Mouse (Mus musculus) ES-Bruce4 (cell line): ENCODE results near the gene Zdhhc13. TPM values are rescaled to one million over a fixed set of nuclear protein-coding genes. Genes with fewer than 3 reads are reported as not detected.

Experiments
- H3K27ac ChIP-seq: 2 replicates; pipeline ENCODE4 v1.5.1; 2012; ENCODE audit warnings: low read length, inconsistent platforms; ENCODE audit not compliant: insufficient read depth
- H3K27me3 ChIP-seq: 2 replicates; pipeline ENCODE4 v1.6.1; 2012; ENCODE audit warnings: mild to moderate bottlenecking, low read length, inconsistent platforms; ENCODE audit not compliant: control insufficient read depth, poor library complexity, insufficient read depth, severe bottlenecking
- H3K36me3 ChIP-seq: 2 replicates; pipeline ENCODE4 v1.6.1; 2012; ENCODE audit warnings: inconsistent platforms, mild to moderate bottlenecking, low read length, moderate library complexity; ENCODE audit not compliant: control insufficient read depth, poor library complexity, insufficient read depth, severe bottlenecking
- H3K4me1 ChIP-seq: one replicate; pipeline ENCODE4 v1.8.1; 2011; ENCODE audit warnings: low read length; ENCODE audit not compliant: control insufficient read depth, insufficient read depth
- H3K4me3 ChIP-seq: 2 replicates; pipeline ENCODE4 v1.5.1; 2011; ENCODE audit warnings: low read depth, mild to moderate bottlenecking, low read length
- H3K9ac ChIP-seq: 2 replicates; pipeline ENCODE4 v1.6.1; 2012; ENCODE audit warnings: low read depth, mild to moderate bottlenecking, inconsistent platforms; ENCODE audit not compliant: poor library complexity, severe bottlenecking
- H3K9me3 ChIP-seq: replicated peaks from 2 replicates; pipeline ENCODE4 v1.6.1; 2012; ENCODE audit warnings: mild to moderate bottlenecking, low read length, inconsistent platforms; ENCODE audit not compliant: control insufficient read depth, poor library complexity, insufficient read depth, severe bottlenecking
- CTCF ChIP-seq: IDR thresholded peaks from one replicate; pipeline ENCODE4 v1.8.1; 2011; ENCODE audit warnings: low read depth, low read length
- EP300 ChIP-seq: IDR thresholded peaks from 2 replicates; pipeline ENCODE4 v1.6.1; 2011; ENCODE audit warnings: low read depth, low read length; ENCODE audit not compliant: insufficient read depth
- POLR2A ChIP-seq: IDR thresholded peaks from one replicate; pipeline ENCODE4 v1.8.1; 2011; ENCODE audit warnings: low read length; ENCODE audit not compliant: insufficient read depth
- polyA plus RNA-seq: library from polyadenylated mRNA; stranded (reverse); fragments of >200 nt; gene quantifications from 2 replicates; pipeline ENCODE4 v1.2.4, GENCODE M21; 2011; ENCODE audit warnings: low read depth; ENCODE audit not compliant: missing spikeins, insufficient read depth, insufficient read length

Gene Zdhhc13
- polyA plus RNA-seq, 1 experiment: 52.1 TPM

GRCm38 (mm10) chr7:48769721-48770120, 19.1 kb upstream of the Zdhhc13 start:
- Histone ChIP-seq H3K4me3 (no peak overlapping the region), H3K9ac (no peak overlapping the region), H3K27me3 (no peaks in the 10 kb centered on the region), H3K9me3 (no peaks in the 10 kb centered on the region), H3K27ac (no peak overlapping the region), H3K36me3 (no peaks in the 10 kb centered on the region), H3K4me1 (no peaks in the 10 kb centered on the region)
- TF ChIP-seq POLR2A: no peak
- no peak for TF ChIP-seq EP300
- no peak for TF ChIP-seq CTCF

GRCm38 (mm10) chr7:48772060-48772734, 16.6 kb upstream of the Zdhhc13 start:
- H3K27me3 ChIP-seq: no peaks in the 10 kb centered on the region
- no peak overlapping the region for H3K9ac ChIP-seq
- no peaks in the 10 kb centered on the region for H3K4me1 ChIP-seq
- H3K36me3 ChIP-seq: no peaks in the 10 kb centered on the region
- H3K9me3 ChIP-seq: no peaks in the 10 kb centered on the region
- no peak overlapping the region for H3K4me3 ChIP-seq
- TF ChIP-seq EP300 (no peak), POLR2A (no peak), CTCF (no peak)
- H3K27ac ChIP-seq: no peak overlapping the region

- Histone ChIP-seq H3K27me3 (no peaks in the 10 kb centered on the region), H3K9ac (no peak overlapping the region), H3K36me3 (no peaks in the 10 kb centered on the region), H3K4me1 (no peaks in the 10 kb centered on the region), H3K9me3 (no peaks in the 10 kb centered on the region), H3K4me3 (no peak overlapping the region), H3K27ac (no peak overlapping the region)
- TF ChIP-seq CTCF (no peak), POLR2A (no peak), EP300 (no peak)
Measured at GRCm38 (mm10) chr7:48773333-48773732, 15.5 kb upstream of the Zdhhc13 start.

GRCm38 (mm10) chr7:48774633-48775032, 14.2 kb upstream of the Zdhhc13 start:
- Histone ChIP-seq H3K9me3 (no peaks in the 10 kb centered on the region), H3K27me3 (no peaks in the 10 kb centered on the region), H3K27ac (no peak overlapping the region), H3K4me1 (no peaks in the 10 kb centered on the region), H3K9ac (no peak overlapping the region), H3K36me3 (no peaks in the 10 kb centered on the region), H3K4me3 (no peak overlapping the region)
- no peak for TF ChIP-seq POLR2A
- TF ChIP-seq CTCF: no peak
- TF ChIP-seq EP300: no peak

GRCm38 (mm10) chr7:48775436-48775835, 13.4 kb upstream of the Zdhhc13 start:
- Histone ChIP-seq H3K36me3 (no peaks in the 10 kb centered on the region), H3K4me3 (no peak overlapping the region), H3K27me3 (no peaks in the 10 kb centered on the region), H3K9ac (no peak overlapping the region), H3K9me3 (no peaks in the 10 kb centered on the region), H3K4me1 (no peaks in the 10 kb centered on the region), H3K27ac (no peak overlapping the region)
- TF ChIP-seq CTCF: no peak
- no peak for TF ChIP-seq POLR2A
- no peak for TF ChIP-seq EP300

- H3K27ac ChIP-seq: no peak overlapping the region
- no peak overlapping the region for H3K4me3 ChIP-seq
Measured at GRCm38 (mm10) chr7:48777721-48778504, 10.9 kb upstream of the Zdhhc13 start.

More at GRCm38 (mm10) chr7:48777721-48778504, 10.9 kb upstream of the Zdhhc13 start:
- Histone ChIP-seq H3K4me1 (no peaks in the 10 kb centered on the region), H3K27me3 (no peaks in the 10 kb centered on the region), H3K9ac (no peak overlapping the region), H3K9me3 (no peaks in the 10 kb centered on the region), H3K36me3 (no peaks in the 10 kb centered on the region)
- no peak for TF ChIP-seq POLR2A
- no peak for TF ChIP-seq EP300
- no peak for TF ChIP-seq CTCF
